Mouse (Mus musculus) C2C12 (cell line): ENCODE data around the gene Pmepa1. TPM values are rescaled to one million over a fixed set of nuclear protein-coding genes. Genes with fewer than 3 reads are reported as not detected.

Experiments used
- H3K27me3 ChIP-seq: one replicate; pipeline ENCODE4 v1.6.1; 2011; ENCODE audit not compliant: control insufficient read depth, insufficient read depth, insufficient read length
- H3K36me3 ChIP-seq: one replicate; pipeline ENCODE4 v1.6.1; 2011; ENCODE audit not compliant: control insufficient read depth, insufficient read depth
- H3K4me3 ChIP-seq: one replicate; pipeline ENCODE4 v1.5.1; 2011; ENCODE audit warnings: mild to moderate bottlenecking, control low read depth; ENCODE audit not compliant: poor library complexity, insufficient read depth, severe bottlenecking
- H3K79me2 ChIP-seq: one replicate; pipeline ENCODE4 v1.6.1; 2011; ENCODE audit not compliant: control insufficient read depth, insufficient read depth
- H3K79me3 ChIP-seq: one replicate; pipeline ENCODE4 v1.6.1; 2011; ENCODE audit warnings: low read depth, control low read depth
- H3ac ChIP-seq: one replicate; pipeline ENCODE3; 2011; ENCODE audit warnings: low read depth; ENCODE audit not compliant: control insufficient read depth, insufficient read length
- CEBPB ChIP-seq: IDR thresholded peaks from one replicate; pipeline ENCODE4 v1.6.1; 2011; ENCODE audit warnings: low read depth, mild to moderate bottlenecking, control low read depth, moderate library complexity
- CTCF ChIP-seq: IDR thresholded peaks from one replicate; pipeline ENCODE4 v1.5.1; 2011; ENCODE audit not compliant: control insufficient read depth, insufficient read depth, insufficient read length
- FOSL1 ChIP-seq: IDR thresholded peaks from one replicate; pipeline ENCODE4 v1.8.0; 2011; ENCODE audit warnings: mild to moderate bottlenecking, low read length; ENCODE audit not compliant: poor library complexity, insufficient read depth, severe bottlenecking
- MAX ChIP-seq: IDR thresholded peaks from one replicate; pipeline ENCODE4 v1.6.1; 2011; ENCODE audit warnings: mild to moderate bottlenecking, control low read depth
- MYOD1 ChIP-seq: IDR thresholded peaks from one replicate; pipeline ENCODE4 v1.6.1; 2011; ENCODE audit warnings: low read depth; ENCODE audit not compliant: control insufficient read depth, insufficient read length
- MYOG ChIP-seq: IDR thresholded peaks from one replicate; pipeline ENCODE4 v1.6.1; 2011; ENCODE audit not compliant: control insufficient read depth, insufficient read length; ENCODE audit errors: extremely low read depth
- USF1 ChIP-seq: IDR thresholded peaks from one replicate; pipeline ENCODE4 v1.6.1; 2011; ENCODE audit warnings: low read depth, mild to moderate bottlenecking, control low read depth, moderate library complexity
- polyA plus RNA-seq: library from polyadenylated mRNA; unstranded; fragments of >200 nt; fragmentation: generic; extraction: Trizol; gene quantifications from one replicate; pipeline ENCODE4 v1.2.1, GENCODE M21; 2012; ENCODE audit warnings: missing spikeins

Gene Pmepa1
- polyA plus RNA-seq, 1 experiment, result 180 TPM

GRCm38 (mm10) chr2:173307561-173307960 is 31.2 kb upstream of the Pmepa1 start:
- no peaks in the 10 kb centered on the region for H3K79me3 ChIP-seq
- no peaks in the 10 kb centered on the region for H3K36me3 ChIP-seq
- H3K79me2 ChIP-seq, result no peaks in the 10 kb centered on the region
- H3K27me3 ChIP-seq, result no peaks in the 10 kb centered on the region
- no peak overlapping the region for H3K4me3 ChIP-seq
- TF ChIP-seq USF1 (peak; percentile 67), MYOD1 (no peak), MAX (peak; percentile 73)
- H3ac ChIP-seq, result no peak overlapping the region

DNA sequence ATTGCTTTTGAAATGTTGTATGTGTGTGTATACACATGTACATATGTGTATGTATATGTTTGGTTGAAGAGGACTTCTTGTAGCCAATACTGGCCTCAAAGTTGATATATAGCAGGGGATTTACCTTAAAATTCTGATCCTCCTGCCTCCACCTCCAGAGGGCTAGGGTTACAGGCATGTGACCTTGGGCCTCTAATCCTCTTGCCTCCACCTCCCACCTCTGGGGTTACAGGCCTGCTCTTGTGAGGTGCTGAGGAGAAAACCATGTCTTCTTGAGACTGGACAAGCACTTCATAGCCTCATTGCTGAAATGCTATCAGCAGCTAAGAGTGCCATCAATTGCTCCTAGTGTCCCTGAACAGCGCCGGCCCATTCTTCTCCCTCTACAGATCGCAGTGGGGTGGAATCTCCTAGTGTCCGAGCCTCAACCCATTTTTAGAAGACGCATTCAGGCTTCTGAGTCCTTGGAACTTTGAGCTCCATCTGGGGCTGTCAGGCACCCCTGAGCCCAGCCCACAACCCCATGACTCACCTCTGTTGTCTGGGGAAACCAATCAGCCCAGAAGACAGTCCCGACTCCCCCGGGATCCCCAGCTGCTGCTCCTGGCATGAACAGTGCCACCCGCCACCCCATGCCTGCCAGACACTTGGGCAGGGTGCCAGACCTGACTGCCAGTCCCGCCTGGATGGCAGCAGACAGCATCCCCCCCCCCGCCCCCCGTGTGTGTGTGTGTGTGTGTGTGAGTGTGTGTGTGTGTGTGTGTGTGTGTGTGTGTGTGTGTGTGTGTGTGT is 30.6 kb upstream of the Pmepa1 start:
- H3K4me3 ChIP-seq, result no peak overlapping the region
- no peak overlapping the region for H3ac ChIP-seq
- no peaks in the 10 kb centered on the region for H3K79me2 ChIP-seq
- no peaks in the 10 kb centered on the region for H3K27me3 ChIP-seq
- H3K79me3 ChIP-seq, result no peaks in the 10 kb centered on the region
- no peaks in the 10 kb centered on the region for H3K36me3 ChIP-seq
- TF ChIP-seq MYOG (no peak), CTCF (no peak), USF1 (peak; percentile 57), CEBPB (no peak), MAX (no peak), MYOD1 (peak; percentile 89), FOSL1 (peak; percentile 39)

DNA sequence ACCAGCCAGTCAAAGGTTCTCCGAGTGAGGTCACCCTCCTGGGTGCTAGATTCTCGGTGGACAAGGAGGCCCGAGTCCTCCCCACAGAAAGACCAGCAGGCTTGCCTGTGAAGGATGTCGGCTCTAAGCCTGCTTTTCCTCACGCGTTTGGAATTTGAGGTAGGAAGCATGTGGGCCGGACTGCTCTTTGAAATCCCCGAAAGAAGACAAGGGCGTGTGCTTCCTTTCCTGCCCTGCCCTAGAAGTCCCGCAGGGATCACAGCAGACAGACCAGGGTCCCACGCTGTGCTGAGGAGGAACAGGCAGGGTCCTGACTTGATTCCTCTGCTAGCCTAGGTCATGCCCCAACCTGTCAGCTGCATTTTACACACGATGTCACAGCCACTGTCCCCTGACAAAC is 28.7 kb upstream of the Pmepa1 start:
- Histone ChIP-seq H3K4me3 (no peak overlapping the region), H3ac (no peak overlapping the region), H3K36me3 (no peaks in the 10 kb centered on the region), H3K79me3 (no peaks in the 10 kb centered on the region), H3K27me3 (no peaks in the 10 kb centered on the region), H3K79me2 (no peaks in the 10 kb centered on the region)
- no peak for TF ChIP-seq MYOG
- no peak for TF ChIP-seq FOSL1

DNA sequence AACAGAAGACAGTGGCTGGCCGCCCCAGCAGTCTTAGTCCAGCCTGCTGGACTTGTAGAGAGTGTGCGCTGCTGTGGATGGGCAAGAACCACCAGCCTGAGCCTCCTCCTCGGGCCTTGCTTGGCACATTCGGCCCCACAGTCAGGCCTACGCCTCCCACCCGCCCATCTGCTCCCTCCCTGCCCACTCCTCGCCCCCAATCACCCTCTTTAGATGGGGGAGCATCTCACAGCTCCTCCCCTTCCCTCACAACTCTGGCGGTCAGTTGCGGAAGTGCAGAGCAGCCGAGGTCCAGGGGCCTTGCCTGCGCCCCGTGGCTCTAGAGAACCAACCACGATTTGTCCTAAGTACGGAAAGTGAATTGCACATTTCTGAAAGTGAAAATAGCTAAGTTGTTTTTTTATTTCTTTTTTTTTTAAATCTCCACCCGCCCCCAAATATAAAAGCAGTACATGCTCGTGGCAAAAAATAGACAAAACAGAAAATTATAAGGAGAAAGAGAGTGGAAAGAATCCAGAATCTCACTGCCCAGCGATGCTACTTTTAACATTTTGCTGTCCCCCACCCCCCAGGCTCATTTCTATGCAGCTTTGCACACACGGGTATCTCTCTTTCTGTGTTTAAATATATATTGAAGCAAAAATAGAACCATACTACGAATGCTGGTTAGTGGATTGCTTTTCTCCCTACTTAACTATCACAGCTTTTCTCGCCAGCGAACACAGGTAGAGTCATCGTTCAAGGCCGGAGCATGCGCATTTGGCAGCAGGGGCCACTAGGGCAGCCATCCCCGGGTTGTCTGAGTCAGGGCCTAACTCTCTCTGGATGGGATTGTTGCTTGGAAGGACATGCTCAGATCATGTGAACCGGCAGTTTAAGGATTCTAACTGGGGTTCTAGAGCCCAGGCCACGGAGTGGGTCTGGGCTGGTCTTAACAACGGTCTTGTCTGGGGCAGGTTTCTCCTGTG is 24.6 kb upstream of the Pmepa1 start:
- TF ChIP-seq USF1, result no peak
- no peak for TF ChIP-seq MYOG
- no peak for TF ChIP-seq CTCF
- TF ChIP-seq CEBPB, result no peak
- no peak for TF ChIP-seq MYOD1
- TF ChIP-seq MAX, result no peak
- no peak for TF ChIP-seq FOSL1
- H3K36me3 ChIP-seq, result no peaks in the 10 kb centered on the region
- no peaks in the 10 kb centered on the region for H3K27me3 ChIP-seq
- H3K79me3 ChIP-seq, result no peaks in the 10 kb centered on the region
- H3ac ChIP-seq, result no peak overlapping the region
- H3K4me3 ChIP-seq, result no peak overlapping the region
- H3K79me2 ChIP-seq, result no peaks in the 10 kb centered on the region

DNA sequence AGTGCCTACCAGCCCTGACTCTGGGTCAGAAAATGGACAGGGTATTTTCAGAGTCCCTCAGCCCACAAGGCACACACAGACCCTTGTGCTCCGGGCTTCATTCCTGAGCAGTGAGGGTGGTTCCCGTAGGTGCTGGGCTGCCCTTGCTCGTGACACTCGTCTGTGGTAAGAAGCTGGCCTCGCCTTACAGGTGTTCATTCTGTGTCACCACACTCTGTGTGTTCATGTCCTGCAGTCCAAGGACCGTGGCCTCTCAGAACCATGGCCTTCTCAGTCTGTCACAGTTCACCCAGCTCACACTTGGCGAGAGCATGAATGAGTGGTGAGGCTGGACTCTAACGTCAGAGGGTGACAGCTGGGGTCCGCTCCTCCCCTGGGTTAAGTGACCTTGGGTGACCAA is 20.1 kb upstream of the Pmepa1 start:
- Histone ChIP-seq H3ac (no peak overlapping the region), H3K36me3 (no peaks in the 10 kb centered on the region)
- TF ChIP-seq CTCF (no peak), USF1 (no peak)

DNA sequence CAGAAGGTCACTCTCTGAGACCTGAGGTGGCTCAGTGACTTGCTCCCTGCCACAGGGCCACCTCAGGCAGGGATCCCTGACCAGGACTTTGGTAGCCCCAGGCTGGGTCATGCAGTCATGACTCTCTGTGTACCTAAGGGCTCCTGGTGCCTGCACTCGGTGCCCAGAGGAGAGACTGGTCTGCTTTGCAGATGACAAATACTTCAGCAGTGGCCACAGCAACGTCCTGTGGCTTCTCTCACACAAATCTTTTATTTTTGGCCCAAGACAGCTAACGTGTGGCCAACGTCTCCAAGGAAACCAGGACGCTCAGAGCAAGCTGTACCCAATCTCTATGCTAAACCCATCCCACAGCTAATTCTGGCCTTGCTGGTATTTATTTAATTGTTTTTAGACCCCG is 16.7 kb upstream of the Pmepa1 start:
- Histone ChIP-seq H3K79me2 (no peaks in the 10 kb centered on the region), H3ac (no peak overlapping the region), H3K27me3 (no peaks in the 10 kb centered on the region), H3K36me3 (no peaks in the 10 kb centered on the region), H3K4me3 (no peak overlapping the region), H3K79me3 (no peaks in the 10 kb centered on the region)
- no peak for TF ChIP-seq USF1
- no peak for TF ChIP-seq CTCF
- TF ChIP-seq MAX, result no peak
- no peak for TF ChIP-seq FOSL1
- no peak for TF ChIP-seq MYOD1
- no peak for TF ChIP-seq MYOG
- TF ChIP-seq CEBPB, result no peak

More for the DNA sequence above, 20.1 kb upstream of the Pmepa1 start:
- Histone ChIP-seq H3K79me2 (no peaks in the 10 kb centered on the region), H3K4me3 (no peak overlapping the region), H3K79me3 (no peaks in the 10 kb centered on the region), H3K27me3 (no peaks in the 10 kb centered on the region)
